Mouse (Mus musculus): ENCODE measurements around the gene Kcnj4. TPM values are rescaled to one million over a fixed set of nuclear protein-coding genes. Genes with fewer than 3 reads are reported as not detected.

Kcnj4 gene
- polyA plus RNA-seq (2014; fragmentation: Nextera tagmentation; extraction: Ambion mirVana): 0.23 TPM in 1 of 2 replicates, not detected in the other

DNA sequence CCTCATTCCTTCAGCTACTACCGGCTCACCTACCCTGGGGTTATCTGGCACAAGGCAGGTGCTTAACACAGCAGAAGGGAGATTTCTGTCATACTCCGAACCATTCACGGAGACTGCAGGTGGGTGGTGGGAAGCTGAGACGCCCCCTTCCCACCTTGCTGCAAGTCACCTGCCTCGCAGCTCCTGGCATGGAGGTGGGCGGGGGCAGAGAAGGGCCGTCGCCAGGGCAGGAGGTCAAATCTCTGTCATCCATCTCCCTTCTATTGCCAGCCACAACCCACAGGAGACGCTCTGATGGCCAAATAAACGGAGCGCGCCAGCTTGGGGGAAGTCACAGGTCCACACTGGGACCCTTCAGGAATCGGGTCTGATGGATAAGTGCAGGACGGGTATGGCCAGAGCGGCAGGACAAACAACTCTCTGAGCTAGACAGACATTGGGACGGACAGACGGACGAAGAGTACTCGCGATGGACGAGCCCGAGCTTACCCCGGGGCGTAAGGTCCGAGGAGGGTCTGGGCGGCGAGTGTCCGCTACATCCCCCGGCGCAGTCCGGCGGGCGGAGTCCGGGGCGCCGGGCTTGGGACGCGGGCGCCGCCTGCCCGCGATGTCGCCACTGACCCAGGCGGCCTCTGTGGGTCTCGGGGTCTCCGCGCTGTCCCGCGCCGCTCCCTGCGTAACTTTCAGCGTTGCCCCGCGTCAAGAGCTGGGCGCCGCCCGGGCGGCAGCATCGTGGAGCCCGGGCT is at the start of gene Kcnj4:
Gene Kcnj4 (minus strand): TSS at position 535 of the 746 bp plus-strand sequence.
- ATAC-seq (ENCODE audit: low FRiP score, low TSS enrichment): peak; percentile 14; the same call in 1 of the 2 replicates
- Histone ChIP-seq H3K4me3 (ENCODE audit: low read length) (peak within 1 kb of the TSS; percentile 64), H3K9ac (ENCODE audit: low read depth, low read length) (peak within 1 kb of the TSS; percentile 67), H3K36me3 (ENCODE audit: control insufficient read depth, insufficient read depth, low read length) (no peaks in the 10 kb centered on the region), H3K4me2 (replicated peaks; ENCODE audit: low read depth, low read length) (peak within 1 kb of the TSS; percentile 100), H3K27ac (ENCODE audit: low read depth, low read length) (no peak within 1 kb of the TSS), H3K4me1 (ENCODE audit: control insufficient read depth, insufficient read depth, low read length) (peaks cover 5% of the 10 kb centered on the region; the same call in 1 of the 2 replicates), H3K9me3 (ENCODE audit: control insufficient read depth, low read length) (no peaks in the 10 kb centered on the region), H3K27me3 (ENCODE audit: control insufficient read depth, insufficient read depth, low read length) (peaks cover 68% of the 10 kb centered on the region)
- under 1% methylated on average over 60 of the region's 60 CpGs for WGBS

DNA sequence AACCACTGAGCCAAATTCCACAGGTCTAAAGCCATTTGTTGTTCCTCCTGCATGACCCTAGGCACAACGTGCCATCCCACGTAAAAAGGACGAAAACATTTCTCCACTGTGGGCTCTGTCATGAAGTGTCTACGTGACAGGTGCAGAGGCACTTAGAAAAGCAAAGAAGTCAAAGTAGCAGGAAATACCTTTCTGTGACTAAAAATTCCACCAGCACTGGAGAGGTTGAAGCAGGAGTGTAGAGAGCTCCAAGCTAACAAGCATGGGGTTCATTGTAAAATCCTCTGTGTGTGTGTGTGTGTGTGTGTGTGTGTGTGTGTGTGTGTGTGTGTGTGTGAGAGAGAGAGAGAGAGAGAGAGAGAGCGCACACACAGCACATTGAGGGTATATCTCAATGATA is 47.5 kb upstream of the Kcnj4 start:
- Histone ChIP-seq H3K9me3 (ENCODE audit: control insufficient read depth, low read length) (no peaks in the 10 kb centered on the region), H3K27ac (ENCODE audit: low read depth, low read length) (no peak overlapping the region), H3K36me3 (ENCODE audit: control insufficient read depth, insufficient read depth, low read length) (no peaks in the 10 kb centered on the region), H3K4me1 (ENCODE audit: control insufficient read depth, insufficient read depth, low read length) (no peaks in the 10 kb centered on the region), H3K4me3 (ENCODE audit: low read length) (no peak overlapping the region), H3K4me2 (replicated peaks; ENCODE audit: low read depth, low read length) (no peak overlapping the region), H3K27me3 (ENCODE audit: control insufficient read depth, insufficient read depth, low read length) (no peaks in the 10 kb centered on the region), H3K9ac (ENCODE audit: low read depth, low read length) (no peak overlapping the region)
- ATAC-seq (ENCODE audit: low FRiP score, low TSS enrichment): no peak
- 70% methylated on average over 5 of the region's 5 CpGs for WGBS

DNA sequence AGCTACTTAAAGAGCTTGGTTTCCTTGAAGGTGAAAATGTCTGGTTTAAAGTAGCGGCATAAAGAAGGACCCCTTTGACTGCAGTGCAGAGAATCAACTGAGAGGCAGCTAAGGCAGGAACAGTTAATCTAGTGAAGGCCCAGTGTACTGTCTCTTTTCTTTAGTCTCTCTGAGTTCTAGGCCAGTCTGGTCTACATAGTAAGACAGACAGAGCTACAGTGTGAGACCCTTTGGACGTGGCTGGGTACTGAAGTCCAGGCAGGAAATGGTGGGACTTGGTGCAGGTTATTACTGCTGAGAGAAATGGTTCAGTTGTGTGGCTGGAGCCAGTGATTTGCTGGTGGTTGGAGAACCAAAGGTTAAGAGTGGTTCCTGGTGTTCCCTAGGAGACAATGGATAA is 43.2 kb upstream of the Kcnj4 start:
- Histone ChIP-seq H3K9ac (ENCODE audit: low read depth, low read length) (no peak overlapping the region), H3K36me3 (ENCODE audit: control insufficient read depth, insufficient read depth, low read length) (peaks cover 14% of the 10 kb centered on the region), H3K4me2 (replicated peaks; ENCODE audit: low read depth, low read length) (no peak overlapping the region), H3K27me3 (ENCODE audit: control insufficient read depth, insufficient read depth, low read length) (no peaks in the 10 kb centered on the region), H3K4me1 (ENCODE audit: control insufficient read depth, insufficient read depth, low read length) (peaks cover 17% of the 10 kb centered on the region), H3K9me3 (ENCODE audit: control insufficient read depth, low read length) (no peaks in the 10 kb centered on the region), H3K4me3 (ENCODE audit: low read length) (no peak overlapping the region), H3K27ac (ENCODE audit: low read depth, low read length) (no peak overlapping the region)
- WGBS: 97% methylated on average over 2 of the region's 2 CpGs
- ATAC-seq (ENCODE audit: low FRiP score, low TSS enrichment): no peak

DNA sequence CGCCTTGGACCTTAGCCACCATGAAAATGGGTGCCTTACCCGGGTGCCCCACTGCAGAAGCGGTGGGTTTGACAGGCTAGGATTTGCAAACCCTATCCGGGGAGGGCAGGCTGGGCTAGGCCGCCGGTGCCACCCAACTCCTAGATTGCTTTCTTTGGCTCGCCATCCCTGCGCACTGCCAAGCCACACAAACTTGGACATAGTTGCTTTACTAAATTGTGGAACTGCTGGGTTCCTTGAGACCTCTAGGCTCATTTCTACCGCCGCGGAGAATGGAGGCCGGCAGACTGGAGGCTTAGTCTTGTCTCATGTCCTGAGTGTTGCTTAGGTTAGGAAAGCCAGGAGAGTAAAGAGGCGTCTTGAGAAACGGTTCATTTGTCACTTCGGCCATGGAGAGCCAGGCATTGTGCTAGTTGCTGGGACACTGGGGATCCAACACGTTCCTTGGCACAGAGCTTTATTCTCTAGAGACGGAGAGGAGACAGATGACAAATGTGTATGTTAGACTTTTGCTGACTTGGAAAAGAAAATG is 42.3 kb upstream of the Kcnj4 start:
- peaks cover 23% of the 10 kb centered on the region for H3K36me3 ChIP-seq (ENCODE audit: control insufficient read depth, insufficient read depth, low read length)
- H3K9ac ChIP-seq (ENCODE audit: low read depth, low read length): peak overlapping the region; percentile 67
- peak overlapping the region; percentile 95 for H3K27ac ChIP-seq (ENCODE audit: low read depth, low read length)
- H3K4me1 ChIP-seq (ENCODE audit: control insufficient read depth, insufficient read depth, low read length): peaks cover 17% of the 10 kb centered on the region
- peak overlapping the region; percentile 97 for H3K4me3 ChIP-seq (ENCODE audit: low read length)
- 81% methylated on average over 17 of the region's 17 CpGs for WGBS
- no peaks in the 10 kb centered on the region for H3K9me3 ChIP-seq (ENCODE audit: control insufficient read depth, low read length)
- H3K4me2 ChIP-seq (replicated peaks; ENCODE audit: low read depth, low read length): peak overlapping the region; percentile 80
- H3K27me3 ChIP-seq (ENCODE audit: control insufficient read depth, insufficient read depth, low read length): no peaks in the 10 kb centered on the region
- ATAC-seq (ENCODE audit: low FRiP score, low TSS enrichment): no peak

DNA sequence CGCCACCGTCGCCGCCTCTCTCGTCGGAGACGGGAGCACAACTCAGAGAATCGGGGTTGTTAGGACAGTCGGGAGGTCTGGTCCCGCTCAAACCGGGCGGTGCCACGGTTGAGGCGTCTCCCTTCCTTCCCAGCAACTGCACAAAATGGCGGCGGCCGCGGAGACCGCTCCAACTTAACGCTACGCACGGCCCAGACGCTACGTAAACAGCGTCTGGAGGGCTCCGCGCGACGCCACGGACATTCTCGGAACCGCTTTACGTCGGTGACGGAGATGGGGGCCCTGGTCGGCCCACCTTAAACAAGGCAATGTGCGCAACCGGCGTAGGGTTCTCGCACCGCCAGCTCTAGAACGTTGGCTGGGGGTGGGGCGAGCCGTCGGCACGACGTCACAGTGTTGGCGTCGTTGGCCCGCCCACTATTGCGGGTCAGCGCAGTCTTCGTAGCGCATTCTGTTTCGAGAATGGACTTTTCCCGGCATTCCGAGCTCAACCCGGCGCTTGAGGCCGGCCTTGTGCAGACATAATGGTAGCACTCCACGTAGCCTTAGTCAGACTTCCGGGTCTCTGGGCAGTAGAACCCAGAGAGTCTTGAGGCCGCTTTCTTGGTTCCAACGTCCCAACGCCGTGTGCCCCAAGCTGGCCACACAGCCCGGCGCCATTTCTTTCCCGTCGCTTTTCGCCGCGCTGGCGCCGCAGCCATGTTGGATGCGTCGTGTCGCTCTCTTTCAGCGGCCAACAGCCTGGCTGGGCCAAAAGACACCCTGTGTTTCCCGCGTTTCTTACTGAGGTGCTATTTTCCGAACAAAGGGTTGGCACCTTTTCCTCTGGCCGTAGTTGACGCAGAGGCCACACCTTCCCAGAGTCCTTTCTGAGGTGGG is 41.6 kb upstream of the Kcnj4 start, which contains the start of gene Ddx17:
Gene Ddx17 (minus strand): TSS at position 332 of the 879 bp plus-strand sequence.
- Histone ChIP-seq H3K4me2 (replicated peaks; ENCODE audit: low read depth, low read length) (peak within 1 kb of the TSS; percentile 80), H3K27me3 (ENCODE audit: control insufficient read depth, insufficient read depth, low read length) (no peaks in the 10 kb centered on the region), H3K27ac (ENCODE audit: low read depth, low read length) (peak within 1 kb of the TSS; percentile 98), H3K36me3 (ENCODE audit: control insufficient read depth, insufficient read depth, low read length) (peaks cover 30% of the 10 kb centered on the region), H3K9me3 (ENCODE audit: control insufficient read depth, low read length) (no peaks in the 10 kb centered on the region), H3K4me1 (ENCODE audit: control insufficient read depth, insufficient read depth, low read length) (peaks cover 17% of the 10 kb centered on the region), H3K9ac (ENCODE audit: low read depth, low read length) (peak within 1 kb of the TSS; percentile 99), H3K4me3 (ENCODE audit: low read length) (peak within 1 kb of the TSS; percentile 97)
- ATAC-seq (ENCODE audit: low FRiP score, low TSS enrichment): peak; percentile 97
- WGBS: 2% methylated on average over 84 of the region's 84 CpGs

- H3K4me3 ChIP-seq (ENCODE audit: low read length): peak overlapping the region; percentile 97
- H3K9ac ChIP-seq (ENCODE audit: low read depth, low read length): peak overlapping the region; percentile 99
- no peaks in the 10 kb centered on the region for H3K9me3 ChIP-seq (ENCODE audit: control insufficient read depth, low read length)
- H3K27me3 ChIP-seq (ENCODE audit: control insufficient read depth, insufficient read depth, low read length): no peaks in the 10 kb centered on the region
- WGBS: under 1% methylated on average over 50 of the region's 52 CpGs
- peak; percentile 65 for ATAC-seq (ENCODE audit: low FRiP score, low TSS enrichment)
- peaks cover 17% of the 10 kb centered on the region for H3K4me1 ChIP-seq (ENCODE audit: control insufficient read depth, insufficient read depth, low read length)
- H3K27ac ChIP-seq (ENCODE audit: low read depth, low read length): peak overlapping the region; percentile 98
- H3K4me2 ChIP-seq (replicated peaks; ENCODE audit: low read depth, low read length): peak overlapping the region; percentile 80
- H3K36me3 ChIP-seq (ENCODE audit: control insufficient read depth, insufficient read depth, low read length): peaks cover 37% of the 10 kb centered on the region
Measured at GRCm38 (mm10) chr15:79545921-79546399, 40.9 kb upstream of the Kcnj4 start.

GRCm38 (mm10) chr15:79545496-79545895 is 40.5 kb upstream of the Kcnj4 start:
- H3K4me1 ChIP-seq (ENCODE audit: control insufficient read depth, insufficient read depth, low read length): peaks cover 17% of the 10 kb centered on the region
- peak overlapping the region; percentile 97 for H3K4me3 ChIP-seq (ENCODE audit: low read length)
- no peaks in the 10 kb centered on the region for H3K9me3 ChIP-seq (ENCODE audit: control insufficient read depth, low read length)
- 2% methylated on average over 3 of the region's 3 CpGs for WGBS
- ATAC-seq (ENCODE audit: low FRiP score, low TSS enrichment): no peak
- H3K27me3 ChIP-seq (ENCODE audit: control insufficient read depth, insufficient read depth, low read length): no peaks in the 10 kb centered on the region
- peaks cover 42% of the 10 kb centered on the region for H3K36me3 ChIP-seq (ENCODE audit: control insufficient read depth, insufficient read depth, low read length)
- H3K4me2 ChIP-seq (replicated peaks; ENCODE audit: low read depth, low read length): peak overlapping the region; percentile 80
- H3K9ac ChIP-seq (ENCODE audit: low read depth, low read length): peak overlapping the region; percentile 99
- H3K27ac ChIP-seq (ENCODE audit: low read depth, low read length): peak overlapping the region; percentile 98

GRCm38 (mm10) chr15:79543968-79544367 is 38.9 kb upstream of the Kcnj4 start:
- ATAC-seq (ENCODE audit: low FRiP score, low TSS enrichment): no peak
- 95% methylated on average over 3 of the region's 3 CpGs for WGBS
- Histone ChIP-seq H3K4me2 (replicated peaks; ENCODE audit: low read depth, low read length) (peak overlapping the region; percentile 80), H3K4me1 (ENCODE audit: control insufficient read depth, insufficient read depth, low read length) (peaks cover 17% of the 10 kb centered on the region), H3K9ac (ENCODE audit: low read depth, low read length) (no peak overlapping the region), H3K9me3 (ENCODE audit: control insufficient read depth, low read length) (no peaks in the 10 kb centered on the region), H3K4me3 (ENCODE audit: low read length) (peak overlapping the region; percentile 97; the same call in 1 of the 2 replicates), H3K27ac (ENCODE audit: low read depth, low read length) (no peak overlapping the region), H3K27me3 (ENCODE audit: control insufficient read depth, insufficient read depth, low read length) (no peaks in the 10 kb centered on the region), H3K36me3 (ENCODE audit: control insufficient read depth, insufficient read depth, low read length) (peaks cover 57% of the 10 kb centered on the region)
